Mouse (Mus musculus): ENCODE results near the gene Hectd4. TPM values are rescaled to one million over a fixed set of nuclear protein-coding genes. Genes with fewer than 3 reads are reported as not detected.

The Hectd4 gene
- polyA plus RNA-seq, 1 experiment, result 28.8 TPM

DNA sequence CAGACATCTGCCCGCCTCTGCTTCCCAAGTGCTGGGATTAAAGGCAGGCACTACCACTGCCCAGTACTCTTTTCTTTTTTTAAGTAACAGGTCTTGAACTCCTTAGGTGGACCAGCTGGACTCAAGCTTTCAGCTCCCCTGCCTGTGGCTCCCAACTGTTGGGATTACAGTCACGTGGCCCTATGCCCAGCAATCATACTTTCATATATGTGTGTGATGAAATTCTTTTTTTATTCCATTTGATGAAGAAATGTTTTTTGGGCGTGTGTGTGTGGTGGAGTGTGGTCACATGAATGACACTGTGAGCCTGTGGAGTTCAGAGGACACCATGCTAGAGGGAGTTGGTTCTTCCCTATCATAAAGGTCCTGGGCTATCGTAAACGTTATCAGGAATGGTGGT is 179.5 kb downstream of the Hectd4 start:
- 38% methylated on average over 5 of the region's 5 CpGs for WGBS
- Histone ChIP-seq H3K27me3 (ENCODE audit: control insufficient read depth, insufficient read depth, low read length) (no peaks in the 10 kb centered on the region), H3K4me1 (ENCODE audit: control insufficient read depth, insufficient read depth, insufficient read length, low read length) (peaks cover 16% of the 10 kb centered on the region; the same call in 1 of the 2 replicates), H3K4me3 (ENCODE audit: low read depth, low read length) (0 out of 2 replicates have a peak overlapping the region, but pooled peaks have one; percentile 4), H3K27ac (ENCODE audit: insufficient read depth, low read depth, low read length) (0 out of 2 replicates have a peak overlapping the region, but pooled peaks have one; percentile 4), H3K36me3 (ENCODE audit: control insufficient read depth, insufficient read depth, low read length) (no peaks in the 10 kb centered on the region)
- TF ChIP-seq CTCF (IDR thresholded peaks at IDR 0.05; ENCODE audit: extremely low read depth, insufficient read length, insufficient replicate concordance, low read depth, low read length) (no peak), POLR2A (IDR thresholded peaks at IDR 0.05; ENCODE audit: low read depth, low read length) (no peak)

DNA sequence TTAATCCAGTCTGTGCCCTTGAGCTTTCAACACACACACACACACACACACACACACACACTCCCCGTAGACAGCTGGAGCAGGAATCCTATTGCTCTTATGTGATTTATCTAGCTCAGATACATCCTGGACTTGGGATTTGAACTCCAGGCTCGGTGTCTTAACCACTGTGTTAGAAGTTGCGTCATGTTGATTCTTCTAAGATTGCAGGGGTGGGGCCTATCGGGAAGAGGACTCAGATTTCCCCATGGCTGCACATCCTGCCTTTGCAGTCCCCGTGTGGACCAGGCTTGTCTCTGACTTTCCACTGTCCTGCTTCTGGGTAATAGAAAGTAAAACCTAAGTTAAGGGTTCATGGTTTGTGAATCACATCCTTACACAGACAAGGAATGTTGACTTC is 180.0 kb downstream of the Hectd4 start:
- H3K4me1 ChIP-seq (ENCODE audit: control insufficient read depth, insufficient read depth, insufficient read length, low read length), result peaks cover 16% of the 10 kb centered on the region; the same call in 1 of the 2 replicates
- WGBS, result 14% methylated on average over 5 of the region's 5 CpGs
- H3K27me3 ChIP-seq (ENCODE audit: control insufficient read depth, insufficient read depth, low read length), result no peaks in the 10 kb centered on the region
- TF ChIP-seq POLR2A (IDR thresholded peaks at IDR 0.05; ENCODE audit: low read depth, low read length) (no peak), CTCF (IDR thresholded peaks at IDR 0.05; ENCODE audit: extremely low read depth, insufficient read length, insufficient replicate concordance, low read depth, low read length) (no peak)
- H3K4me3 ChIP-seq (ENCODE audit: low read depth, low read length), result no peak overlapping the region
- no peaks in the 10 kb centered on the region for H3K36me3 ChIP-seq (ENCODE audit: control insufficient read depth, insufficient read depth, low read length)
- 0 out of 2 replicates have a peak overlapping the region, but pooled peaks have one; percentile 4 for H3K27ac ChIP-seq (ENCODE audit: insufficient read depth, low read depth, low read length)

DNA sequence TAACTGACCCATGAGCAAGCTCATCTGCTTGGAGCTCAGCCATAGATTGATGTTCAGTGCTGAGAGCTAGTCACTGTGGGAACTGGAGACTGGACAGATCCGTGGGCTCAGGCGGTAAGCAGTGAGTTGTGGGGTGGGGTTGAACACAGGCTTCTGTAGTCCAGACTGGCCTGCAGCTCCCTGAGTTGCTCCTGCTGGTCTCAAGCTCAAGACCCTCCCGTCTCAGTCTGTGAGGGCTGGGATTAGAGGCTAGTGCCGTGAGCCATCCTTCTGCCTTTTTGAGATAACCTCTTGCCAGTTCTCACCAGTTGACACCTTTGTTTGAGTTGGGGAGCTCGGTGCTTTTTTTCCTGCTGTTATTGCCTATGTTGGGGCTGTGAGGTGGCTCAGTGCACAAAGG is 180.8 kb downstream of the Hectd4 start:
- H3K27ac ChIP-seq (ENCODE audit: insufficient read depth, low read depth, low read length), result no peak overlapping the region
- TF ChIP-seq POLR2A (IDR thresholded peaks at IDR 0.05; ENCODE audit: low read depth, low read length), result no peak
- no peak for TF ChIP-seq CTCF (IDR thresholded peaks at IDR 0.05; ENCODE audit: extremely low read depth, insufficient read length, insufficient replicate concordance, low read depth, low read length)

DNA sequence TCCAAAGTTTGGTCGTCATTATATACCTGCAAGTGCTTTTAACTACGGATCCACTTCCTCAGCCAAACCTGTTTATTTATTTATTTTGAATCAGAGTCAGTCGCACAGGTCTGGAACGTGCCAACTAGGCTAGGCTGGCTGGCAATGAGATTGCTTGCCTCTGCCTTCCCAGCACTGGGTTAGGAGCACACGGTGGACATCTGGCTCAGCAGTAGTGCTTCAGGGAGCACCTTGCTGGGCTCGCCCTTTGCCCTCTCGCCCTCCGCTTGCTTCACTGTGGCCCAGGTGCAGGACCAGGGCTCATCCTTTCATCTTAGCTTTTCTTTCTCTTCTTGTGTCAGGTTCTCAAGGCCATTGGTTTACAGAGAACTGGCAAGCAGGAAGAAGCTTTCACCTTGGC is 187.8 kb downstream of the Hectd4 start:
- H3K27ac ChIP-seq (ENCODE audit: insufficient read depth, low read depth, low read length), result no peak overlapping the region
- peaks cover 8% of the 10 kb centered on the region; the same call in 1 of the 2 replicates for H3K4me1 ChIP-seq (ENCODE audit: control insufficient read depth, insufficient read depth, insufficient read length, low read length)
- H3K4me3 ChIP-seq (ENCODE audit: low read depth, low read length), result no peak overlapping the region
- no peaks in the 10 kb centered on the region for H3K27me3 ChIP-seq (ENCODE audit: control insufficient read depth, insufficient read depth, low read length)
- 56% methylated on average over 8 of the region's 8 CpGs for WGBS
- H3K36me3 ChIP-seq (ENCODE audit: control insufficient read depth, insufficient read depth, low read length), result peaks cover 15% of the 10 kb centered on the region
- TF ChIP-seq CTCF (IDR thresholded peaks at IDR 0.05; ENCODE audit: extremely low read depth, insufficient read length, insufficient replicate concordance, low read depth, low read length) (no peak), POLR2A (IDR thresholded peaks at IDR 0.05; ENCODE audit: low read depth, low read length) (no peak)

More for the DNA sequence above, 180.8 kb downstream of the Hectd4 start:
- H3K4me3 ChIP-seq (ENCODE audit: low read depth, low read length), result no peak overlapping the region
- no peaks in the 10 kb centered on the region for H3K27me3 ChIP-seq (ENCODE audit: control insufficient read depth, insufficient read depth, low read length)
- WGBS, result 66% methylated on average over 5 of the region's 5 CpGs
- H3K36me3 ChIP-seq (ENCODE audit: control insufficient read depth, insufficient read depth, low read length), result no peaks in the 10 kb centered on the region
- H3K4me1 ChIP-seq (ENCODE audit: control insufficient read depth, insufficient read depth, insufficient read length, low read length), result peaks cover 16% of the 10 kb centered on the region; the same call in 1 of the 2 replicates

DNA sequence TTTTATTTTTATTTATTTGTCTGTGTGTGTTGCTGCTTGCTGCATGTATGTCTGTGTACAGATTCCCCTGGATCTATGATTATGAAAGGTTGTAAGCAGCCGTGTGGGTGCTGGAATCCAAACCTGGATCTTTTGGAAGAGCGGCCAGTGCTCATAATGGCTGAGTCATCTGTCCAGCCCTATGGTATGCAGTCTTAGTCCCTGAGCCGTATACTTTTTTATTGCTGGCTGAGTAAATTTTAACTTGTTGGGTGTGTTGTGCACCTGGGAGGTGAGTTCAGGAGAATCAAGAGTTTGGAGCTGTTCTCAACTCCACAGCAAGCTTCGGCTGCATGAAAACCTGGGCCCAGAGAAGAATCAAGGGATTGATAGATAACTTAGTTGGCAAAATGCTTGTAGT is 191.0 kb downstream of the Hectd4 start:
- Histone ChIP-seq H3K4me3 (ENCODE audit: low read depth, low read length) (no peak overlapping the region), H3K36me3 (ENCODE audit: control insufficient read depth, insufficient read depth, low read length) (peaks cover 35% of the 10 kb centered on the region), H3K27ac (ENCODE audit: insufficient read depth, low read depth, low read length) (peak overlapping the region; percentile 7; the same call in 1 of the 2 replicates), H3K27me3 (ENCODE audit: control insufficient read depth, insufficient read depth, low read length) (no peaks in the 10 kb centered on the region), H3K4me1 (ENCODE audit: control insufficient read depth, insufficient read depth, insufficient read length, low read length) (peaks cover 8% of the 10 kb centered on the region; the same call in 1 of the 2 replicates)
- 33% methylated on average over 4 of the region's 4 CpGs for WGBS
- no peak for TF ChIP-seq POLR2A (IDR thresholded peaks at IDR 0.05; ENCODE audit: low read depth, low read length)
- no peak for TF ChIP-seq CTCF (IDR thresholded peaks at IDR 0.05; ENCODE audit: extremely low read depth, insufficient read length, insufficient replicate concordance, low read depth, low read length)

Other genes starting within 250 kb of the Hectd4 start
- gene Rph3a, start 210.1 kb upstream of the Hectd4 start, polyA plus RNA-seq (2012; rRNA removed), result 0.25 and 0.35 TPM in 2 replicates
- 10.4 and 14.2 TPM in 2 replicates for gene Ptpn11, start 28.8 kb upstream of the Hectd4 start, polyA plus RNA-seq (2012; rRNA removed)
- gene Rpl6, start 15.7 kb upstream of the Hectd4 start, polyA plus RNA-seq (2012; rRNA removed), result 116 and 161 TPM in 2 replicates
- gene Trafd1, start 165.4 kb downstream of the Hectd4 start, polyA plus RNA-seq (2012; rRNA removed), result 39.1 and 108 TPM in 2 replicates
- 1.7 and 3.2 TPM in 2 replicates for gene Naa25, start 177.7 kb downstream of the Hectd4 start, polyA plus RNA-seq (2012; rRNA removed)
- 0.70 and 7.2 TPM in 2 replicates for gene Tmem116, start 231.7 kb downstream of the Hectd4 start, polyA plus RNA-seq (2012; rRNA removed)
- 24.5 and 35.6 TPM in 2 replicates for gene Erp29, start 232.3 kb downstream of the Hectd4 start, polyA plus RNA-seq (2012; rRNA removed)

All from small intestine, adult 2 months (tissue).